Mouse (Mus musculus) heart, embryonic 16.5 days (tissue): ENCODE results near the gene Ntn4. TPM values are rescaled to one million over a fixed set of nuclear protein-coding genes. Genes with fewer than 3 reads are reported as not detected.

Source experiments
- ATAC-seq: fragments of 200-750 bp; cut with Nextera tagmentation; replicated peaks from 2 replicates; pipeline ENCODE4 v1.8.0; 2017; ENCODE audit warnings: moderate number of reproducible peaks; ENCODE audit not compliant: insufficient read depth, low FRiP score; ENCODE audit errors: extremely low read depth
- H3K27ac ChIP-seq: fragments of 300-500 bp; sonication (generic); 2 replicates; pipeline ENCODE4 v1.5.1; 2014; ENCODE audit warnings: mild to moderate bottlenecking, low read length, control low read depth, moderate library complexity
- H3K27me3 ChIP-seq: fragments of 300-500 bp; sonication (generic); 2 replicates; pipeline ENCODE4 v1.6.1; 2014; ENCODE audit warnings: low read length, mixed read lengths; ENCODE audit not compliant: control insufficient read depth, insufficient read depth
- H3K36me3 ChIP-seq: fragments of 300-500 bp; sonication (generic); 2 replicates; pipeline ENCODE4 v1.6.1; 2014; ENCODE audit not compliant: control insufficient read depth, insufficient read depth
- H3K4me1 ChIP-seq: fragments of 300-500 bp; sonication (generic); 2 replicates; pipeline ENCODE4 v1.6.1; 2014; ENCODE audit warnings: low read length, mixed read lengths; ENCODE audit not compliant: control insufficient read depth, insufficient read depth
- H3K4me2 ChIP-seq: fragments of 300-500 bp; sonication (generic); 2 replicates; pipeline ENCODE4 v1.6.1; 2014; ENCODE audit warnings: low read depth, mild to moderate bottlenecking, control low read depth, low read length
- H3K4me3 ChIP-seq: fragments of 300-500 bp; sonication (generic); 2 replicates; pipeline ENCODE4 v1.5.1; 2014; ENCODE audit warnings: mild to moderate bottlenecking, control low read depth, low read length
- H3K9ac ChIP-seq: fragments of 300-500 bp; sonication (generic); 2 replicates; pipeline ENCODE4 v1.6.1; 2014; ENCODE audit warnings: low read length, control low read depth
- H3K9me3 ChIP-seq: fragments of 300-500 bp; sonication (generic); replicated peaks from 2 replicates; pipeline ENCODE4 v1.6.1; 2016; ENCODE audit warnings: low read length; ENCODE audit not compliant: control insufficient read depth
- WGBS: fragments of 180-500 bp; shearing (Covaris S2); extraction: QIAGEN DNeasy Blood & Tissue Kit; methylation state at CpG from one replicate; pipeline ENCODE4 v1.1.7; 2014; 5-methylcytosine and 5-hydroxymethylcytosine counted together
- polyA plus RNA-seq: library from polyadenylated mRNA; unstranded; fragments of >200 nt; fragmentation: Nextera tagmentation; extraction: Ambion mirVana; gene quantifications from 2 replicates; pipeline ENCODE4 v1.2.1, GENCODE M21; 2015

The Ntn4 gene
- polyA plus RNA-seq, 1 experiment from 2014 or later = 2.8 TPM

GRCm38 (mm10) chr10:93728131-93728530, 87.7 kb downstream of the Ntn4 start:
- no peak overlapping the region for H3K27ac ChIP-seq
- WGBS = 70% methylated on average over 5 of the region's 5 CpGs

DNA sequence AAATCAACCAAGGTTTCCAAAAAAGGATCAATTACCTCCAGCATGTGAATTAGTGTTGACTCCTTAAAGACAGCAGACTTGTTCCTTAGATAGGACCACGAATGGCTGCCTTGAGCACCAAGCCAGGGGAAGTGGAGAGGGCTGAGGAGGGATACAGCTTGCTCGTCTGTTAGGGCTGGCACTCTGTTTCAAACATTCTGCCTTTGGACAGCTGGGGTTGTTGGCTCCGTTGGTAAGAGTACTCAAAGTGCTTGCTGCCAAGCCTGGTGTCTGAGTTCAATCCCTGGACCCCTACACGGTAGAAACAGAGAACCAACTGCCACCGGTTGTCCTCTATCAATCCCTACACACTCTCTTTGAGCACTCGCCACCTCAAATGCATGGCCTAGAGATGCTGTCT, 90.0 kb downstream of the Ntn4 start:
- WGBS = 70% methylated on average over 6 of the region's 6 CpGs
- no peaks in the 10 kb centered on the region for H3K9me3 ChIP-seq
- H3K4me2 ChIP-seq = no peak overlapping the region
- peaks cover 7% of the 10 kb centered on the region for H3K36me3 ChIP-seq
- H3K27me3 ChIP-seq = no peaks in the 10 kb centered on the region
- no peaks in the 10 kb centered on the region for H3K4me1 ChIP-seq
- H3K27ac ChIP-seq = no peak overlapping the region
- no peak overlapping the region for H3K9ac ChIP-seq
- no peak for ATAC-seq
- H3K4me3 ChIP-seq = no peak overlapping the region

More at GRCm38 (mm10) chr10:93728131-93728530, 87.7 kb downstream of the Ntn4 start:
- Histone ChIP-seq H3K4me1 (peaks cover 12% of the 10 kb centered on the region), H3K4me2 (no peak overlapping the region), H3K36me3 (no peaks in the 10 kb centered on the region), H3K9me3 (no peaks in the 10 kb centered on the region), H3K9ac (no peak overlapping the region), H3K4me3 (no peak overlapping the region), H3K27me3 (no peaks in the 10 kb centered on the region)
- ATAC-seq = no peak

GRCm38 (mm10) chr10:93731248-93731691, 90.8 kb downstream of the Ntn4 start:
- Histone ChIP-seq H3K36me3 (peaks cover 7% of the 10 kb centered on the region), H3K9ac (no peak overlapping the region), H3K27ac (no peak overlapping the region), H3K4me3 (no peak overlapping the region), H3K4me1 (peaks cover 1% of the 10 kb centered on the region; the same call in 1 of the 2 replicates), H3K27me3 (no peaks in the 10 kb centered on the region), H3K9me3 (no peaks in the 10 kb centered on the region), H3K4me2 (no peak overlapping the region)
- WGBS = 80% methylated on average over 9 of the region's 9 CpGs
- no peak for ATAC-seq

DNA sequence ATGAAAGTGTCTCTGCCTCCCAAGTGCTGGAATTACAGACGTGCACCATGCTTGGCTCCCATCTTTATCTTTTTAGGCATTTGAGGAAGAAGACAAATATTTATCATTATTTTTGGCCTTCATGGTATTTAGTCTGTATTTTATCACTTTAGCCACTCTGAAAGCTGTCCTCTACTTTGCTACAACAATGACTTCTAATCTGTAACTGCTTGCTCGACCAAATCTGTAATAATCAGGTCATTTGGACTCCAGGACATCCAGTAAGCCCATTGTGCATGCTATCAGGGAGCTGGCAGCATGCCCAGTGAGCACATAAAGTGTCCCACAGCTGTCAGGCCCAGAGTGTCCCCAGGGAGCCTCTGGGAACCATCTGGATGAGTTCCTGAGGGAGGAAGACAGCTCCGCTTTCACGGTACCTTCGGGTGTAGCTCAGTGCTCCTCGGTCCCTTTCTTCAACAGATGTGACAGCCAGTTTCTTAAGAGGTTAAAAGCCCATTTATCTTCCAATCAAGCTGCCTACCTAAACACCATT, 95.7 kb downstream of the Ntn4 start:
- WGBS = 19% methylated on average over 6 of the region's 6 CpGs
- Histone ChIP-seq H3K27ac (no peak overlapping the region), H3K4me1 (peaks cover 4% of the 10 kb centered on the region; the same call in 1 of the 2 replicates), H3K9ac (no peak overlapping the region), H3K4me3 (no peak overlapping the region), H3K36me3 (peaks cover 7% of the 10 kb centered on the region), H3K27me3 (no peaks in the 10 kb centered on the region; the same call in 1 of the 2 replicates), H3K9me3 (no peaks in the 10 kb centered on the region), H3K4me2 (no peak overlapping the region)
- ATAC-seq = peak; percentile 85

DNA sequence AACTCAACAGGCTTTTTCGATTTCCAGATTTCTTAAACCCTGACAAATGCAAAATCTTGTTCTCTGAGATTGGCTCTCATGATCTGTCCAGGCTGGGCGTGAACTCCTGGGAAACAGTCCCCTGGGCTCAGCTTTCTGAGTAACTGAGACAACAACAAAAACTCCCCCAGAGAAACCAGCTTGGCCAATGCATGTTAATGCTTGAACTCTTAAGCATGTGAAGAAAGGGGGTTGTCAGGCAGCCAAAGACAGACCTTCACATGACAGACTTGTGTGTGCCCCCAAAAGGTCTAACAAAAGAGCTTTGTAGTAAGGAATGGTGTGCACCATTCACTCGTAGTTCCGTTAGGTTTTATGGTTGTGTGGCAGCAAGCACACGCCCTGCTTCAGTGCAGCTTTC, 96.6 kb downstream of the Ntn4 start:
- 74% methylated on average over 5 of the region's 5 CpGs for WGBS
- H3K4me2 ChIP-seq = no peak overlapping the region
- H3K9ac ChIP-seq = no peak overlapping the region
- no peak overlapping the region for H3K4me3 ChIP-seq
- peaks cover 7% of the 10 kb centered on the region for H3K36me3 ChIP-seq
- ATAC-seq = no peak
- H3K4me1 ChIP-seq = peaks cover 4% of the 10 kb centered on the region; the same call in 1 of the 2 replicates
- H3K27me3 ChIP-seq = no peaks in the 10 kb centered on the region; the same call in 1 of the 2 replicates
- no peaks in the 10 kb centered on the region for H3K9me3 ChIP-seq
- H3K27ac ChIP-seq = no peak overlapping the region

GRCm38 (mm10) chr10:93741446-93742096, 101.1 kb downstream of the Ntn4 start:
- Histone ChIP-seq H3K9ac (no peak overlapping the region), H3K27ac (no peak overlapping the region), H3K4me3 (no peak overlapping the region), H3K4me1 (no peaks in the 10 kb centered on the region), H3K9me3 (no peaks in the 10 kb centered on the region), H3K36me3 (no peaks in the 10 kb centered on the region; the same call in 1 of the 2 replicates), H3K4me2 (no peak overlapping the region), H3K27me3 (no peaks in the 10 kb centered on the region; the same call in none of the 2 replicates)
- 76% methylated on average over 14 of the region's 14 CpGs for WGBS
- ATAC-seq = no peak

GRCm38 (mm10) chr10:93742097-93742446, 101.6 kb downstream of the Ntn4 start:
- H3K9ac ChIP-seq = no peak overlapping the region
- 71% methylated on average over 3 of the region's 3 CpGs for WGBS
- no peak overlapping the region for H3K4me2 ChIP-seq
- H3K4me1 ChIP-seq = no peaks in the 10 kb centered on the region
- no peaks in the 10 kb centered on the region; the same call in 1 of the 2 replicates for H3K36me3 ChIP-seq
- no peak overlapping the region for H3K27ac ChIP-seq
- no peak for ATAC-seq
- H3K4me3 ChIP-seq = no peak overlapping the region
- no peaks in the 10 kb centered on the region for H3K9me3 ChIP-seq
- no peaks in the 10 kb centered on the region; the same call in none of the 2 replicates for H3K27me3 ChIP-seq

- no peaks in the 10 kb centered on the region; the same call in 1 of the 2 replicates for H3K36me3 ChIP-seq
- no peak overlapping the region for H3K9ac ChIP-seq
- H3K4me1 ChIP-seq = no peaks in the 10 kb centered on the region
- H3K27me3 ChIP-seq = no peaks in the 10 kb centered on the region; the same call in none of the 2 replicates
- H3K9me3 ChIP-seq = no peaks in the 10 kb centered on the region
- H3K4me3 ChIP-seq = no peak overlapping the region
- no peak overlapping the region for H3K4me2 ChIP-seq
- no peak overlapping the region for H3K27ac ChIP-seq
- ATAC-seq = no peak
- WGBS = 63% methylated on average over 6 of the region's 6 CpGs
Measured at GRCm38 (mm10) chr10:93742598-93742997, 102.1 kb downstream of the Ntn4 start.
